Mouse (Mus musculus): ENCODE data around the gene Snx33.

- TF ChIP-seq CTCF (IDR thresholded peaks at IDR 0.05) (0 out of 2 replicates have a peak, but pooled peaks have one; percentile 15), EP300 (IDR thresholded peaks at IDR 0.05) (no peak)
These were observed 22.5 kb upstream of the Snx33 start, which contains the start of gene Snupn for GRCm38 (mm10) chr9:56950414-56951400.
